Mouse (Mus musculus) cerebellum, adult (tissue): ENCODE results near the gene Tlr11.

Experiments
- ATAC-seq: cut with Nextera tagmentation; 2 replicates; pipeline ENCODE4 v1.9.2; 2017; ENCODE audit warnings: mild to moderate bottlenecking, moderate library complexity, mixed read lengths; ENCODE audit not compliant: insufficient number of reproducible peaks, low FRiP score, low TSS enrichment

Gene Tlr11

GRCm38 (mm10) chr14:50357593-50357992 lies at the start of gene Tlr11:
Tlr11 (plus strand) TSS chr14:50357914.
- no peak for ATAC-seq

- ATAC-seq: no peak
Observed at GRCm38 (mm10) chr14:50326661-50327060, 31.1 kb upstream of the Tlr11 start, which contains the start of gene Olfr734. Olfr734 (minus strand) TSS chr14:50326761.

GRCm38 (mm10) chr14:50348796-50349195 lies 8.9 kb upstream of the Tlr11 start, which contains the start of gene Olfr735:
Olfr735 (minus strand) TSS chr14:50348872.
- no peak for ATAC-seq

GRCm38 (mm10) chr14:50352438-50352837 lies 5.3 kb upstream of the Tlr11 start:
- ATAC-seq: no peak

- no peak for ATAC-seq
Observed at GRCm38 (mm10) chr14:50356725-50357124, 989 bp upstream of the Tlr11 start.

- ATAC-seq: no peak
Observed at GRCm38 (mm10) chr14:50360480-50360879, 2.8 kb downstream of the Tlr11 start.

GRCm38 (mm10) chr14:50363561-50363960 lies 5.8 kb downstream of the Tlr11 start:
- no peak for ATAC-seq

- ATAC-seq: no peak
Observed at GRCm38 (mm10) chr14:50380863-50381262, 23.1 kb downstream of the Tlr11 start, which contains the start of gene Olfr736. Olfr736 (plus strand) TSS chr14:50381163.

- ATAC-seq: no peak
Observed at GRCm38 (mm10) chr14:50407268-50407667, 49.6 kb downstream of the Tlr11 start, which contains the start of gene Olfr738. Olfr738 (plus strand) TSS chr14:50407568.
